Comparison of ENCODE assay signal across 23 mouse cellular contexts in the genomic region with DNA sequence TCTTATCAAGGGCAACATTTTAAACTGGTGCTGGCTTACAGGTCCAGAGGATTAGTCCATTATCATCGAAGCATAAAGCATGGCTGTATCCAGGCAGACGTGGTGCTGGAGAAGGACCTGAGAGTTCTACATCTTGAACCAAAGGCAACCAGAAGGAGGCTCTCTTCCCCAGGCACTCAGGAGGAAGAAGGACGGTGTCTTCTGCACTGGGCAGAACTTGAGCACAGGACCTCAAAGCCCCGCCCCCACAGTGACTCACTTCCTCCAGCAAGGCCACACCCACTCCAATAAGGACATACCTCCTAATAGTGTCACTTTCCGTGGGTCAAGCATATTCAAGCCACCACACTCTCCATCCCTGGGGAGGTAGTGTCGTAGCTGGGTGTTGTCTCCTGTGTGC. TPM values are rescaled to one million over a fixed set of nuclear protein-coding genes. Genes with fewer than 3 reads are reported as not detected.
DNase-seq lines count a peak whose midpoint lies in the region; ATAC-seq lines count a peak whose summit lies in the region.
"Had no signal": no experiment of that assay in that cellular context is flagged by ENCODE, and none has a peak within 500 bp of the region (broad histone marks: within the 10 kb centered on the region; RNA-seq: fewer than 3 reads in every experiment).

No protein-coding gene starts in this region.

- no peak overlapping the region for H3K9ac ChIP-seq in liver, embryonic 13.5 days
- H3K9ac ChIP-seq in liver, embryonic 11.5 days (ENCODE audit: low read depth, low read length), result no peak overlapping the region
- H3K9ac ChIP-seq: embryonic facial prominence, embryonic 15.5 days; heart, embryonic 12.5 days; lung, embryonic 14.5 days; neural tube, embryonic 13.5 days had no signal

- no peak for DNase-seq in liver, embryonic 13.5 days
- DNase-seq in liver, embryonic 11.5 days (ENCODE audit: low spot score), result no peak
- DNase-seq in B cell, adult 2 months, result peak; percentile 51 to 52
- DNase-seq in ZHBTc4 (ENCODE audit: low read depth, low spot score), result peak; percentile 76
- no peak for DNase-seq in spleen, postnatal 4 days (ENCODE audit: low spot score in 2 of 2)
- DNase-seq in gastrocnemius, adult 18-20 months (ENCODE audit: low spot score), result no peak
- DNase-seq: adrenal gland, postnatal 10 days; cerebellum, adult 8-10 months; heart, adult 18-20 months; heart, postnatal 10 days; kidney, adult 11 months; layer of hippocampus, postnatal 36 days; lung, embryonic 14.5 days; thymus, postnatal 36 days had no signal

- H3K27ac ChIP-seq in liver, embryonic 13.5 days, result no peak overlapping the region
- H3K27ac ChIP-seq in liver, embryonic 11.5 days (ENCODE audit: low read depth, low read length), result no peak overlapping the region
- H3K27ac ChIP-seq: embryonic facial prominence, embryonic 15.5 days; kidney, postnatal 0 days; midbrain, embryonic 10.5 days; neural tube, embryonic 13.5 days had no signal

- no peak overlapping the region for H3K4me2 ChIP-seq in liver, embryonic 13.5 days
- no peak overlapping the region for H3K4me2 ChIP-seq in liver, embryonic 11.5 days
- H3K4me2 ChIP-seq: embryonic facial prominence, embryonic 15.5 days; heart, embryonic 12.5 days; lung, embryonic 14.5 days; neural tube, embryonic 13.5 days had no signal

- no peaks in the 10 kb centered on the region for H3K9me3 ChIP-seq in liver, embryonic 13.5 days (replicated peaks)
- H3K9me3 ChIP-seq in liver, embryonic 11.5 days (ENCODE audit: control insufficient read depth, low read length), result no peaks in the 10 kb centered on the region; the same call in 1 of the 2 replicates
- H3K9me3 ChIP-seq: embryonic facial prominence, embryonic 15.5 days; midbrain, embryonic 10.5 days had no signal

- no peaks in the 10 kb centered on the region for H3K4me1 ChIP-seq in liver, embryonic 13.5 days (replicated peaks)
- H3K4me1 ChIP-seq in liver, embryonic 11.5 days (replicated peaks; ENCODE audit: control insufficient read depth, insufficient read depth, low read length), result no peaks in the 10 kb centered on the region
- H3K4me1 ChIP-seq: embryonic facial prominence, embryonic 15.5 days; heart, embryonic 12.5 days; midbrain, embryonic 10.5 days; neural tube, embryonic 13.5 days had no signal

- WGBS in liver, embryonic 13.5 days (ENCODE audit: insufficient replicate concordance), result 70% methylated on average over 6 of the region's 6 CpGs
- 76% methylated on average over 6 of the region's 6 CpGs for WGBS in liver, embryonic 11.5 days

- ATAC-seq in liver, embryonic 13.5 days (ENCODE audit: low read depth), result 0 out of 2 replicates have a peak, but pooled peaks have one; percentile 34
- ATAC-seq in liver, embryonic 11.5 days (replicated peaks; ENCODE audit: low FRiP score), result no peak
- ATAC-seq in neutrophil, adult 5-6 weeks (ENCODE audit: extremely low read depth, insufficient number of reproducible peaks, low FRiP score, poor library complexity, severe bottlenecking), result 0 out of 2 replicates have a peak, but pooled peaks have one; percentile 13
- ATAC-seq: forebrain, embryonic 14.5 days; midbrain, embryonic 16.5 days had no signal

- no peaks in the 10 kb centered on the region for H3K36me3 ChIP-seq in liver, embryonic 13.5 days
- H3K36me3 ChIP-seq in liver, embryonic 11.5 days (ENCODE audit: control insufficient read depth, insufficient read depth, low read length), result no peaks in the 10 kb centered on the region
- H3K36me3 ChIP-seq: embryonic facial prominence, embryonic 15.5 days; heart, embryonic 12.5 days; midbrain, embryonic 10.5 days; neural tube, embryonic 13.5 days had no signal

- H3K4me3 ChIP-seq in liver, embryonic 13.5 days (replicated peaks), result no peak overlapping the region
- H3K4me3 ChIP-seq in liver, embryonic 11.5 days (ENCODE audit: low read depth, low read length), result no peak overlapping the region
- H3K4me3 ChIP-seq: embryonic facial prominence, embryonic 15.5 days; heart, embryonic 12.5 days; midbrain, embryonic 10.5 days; myocyte; neural tube, embryonic 13.5 days had no signal

- no peaks in the 10 kb centered on the region for H3K27me3 ChIP-seq in liver, embryonic 13.5 days
- no peaks in the 10 kb centered on the region for H3K27me3 ChIP-seq in liver, embryonic 11.5 days (replicated peaks; ENCODE audit: control insufficient read depth, insufficient read depth, low read length)
- H3K27me3 ChIP-seq: embryonic facial prominence, embryonic 15.5 days; heart, embryonic 12.5 days; neural tube, embryonic 13.5 days had no signal

RNA-seq across cellular contexts. Expression of a gene that starts 10.3 kb away (rescaled TPM):
- 1.6 and 1.8 TPM in 2 replicates for polyA plus RNA-seq in liver, embryonic 13.5 days (2015; fragmentation: Nextera tagmentation; extraction: Ambion mirVana)
- polyA plus RNA-seq in liver, embryonic 11.5 days (2014; fragmentation: Nextera tagmentation; extraction: Ambion mirVana), result 1.6 and 1.8 TPM in 2 replicates
- total RNA-seq in neutrophil, adult 5-6 weeks (2017), result 2.0 and 2.1 TPM in 2 replicates
- total RNA-seq in gastrocnemius, adult 18-20 months (2021), result under 1 TPM; 0.07 TPM

RNA-seq across cellular contexts. Expression of a gene that starts 19.4 kb away (rescaled TPM):
- 39.0 and 39.3 TPM in 2 replicates for polyA plus RNA-seq in liver, embryonic 13.5 days (2015; fragmentation: Nextera tagmentation; extraction: Ambion mirVana)
- 59.5 and 73.8 TPM in 2 replicates for polyA plus RNA-seq in liver, embryonic 11.5 days (2014; fragmentation: Nextera tagmentation; extraction: Ambion mirVana)
- 313 and 342 TPM in 2 replicates for total RNA-seq in neutrophil, adult 5-6 weeks (2017)
- total RNA-seq in gastrocnemius, adult 18-20 months (2021), result 10 to 100 TPM; 19.4 to 20.0 TPM

Comparison
In these comparisons a context has a peak if more than half of its experiments do, and no peak if none do; other contexts are left out.
1. DNase-seq: peak in B cell, adult 2 months (2 of 2) and ZHBTc4 (single experiment); none in liver, embryonic 13.5 days (single experiment), liver, embryonic 11.5 days (single experiment), spleen, postnatal 4 days (0 of 2) and gastrocnemius, adult 18-20 months (single experiment).
2. RNA of a gene that starts 19.4 kb away (total RNA-seq): 313 to 342 TPM in neutrophil, adult 5-6 weeks; 19.4 to 20.0 TPM in gastrocnemius, adult 18-20 months; every median in the first group is over 10 times any median in the second.